Mouse (Mus musculus): ENCODE data around the gene Sptan1. TPM values are rescaled to one million over a fixed set of nuclear protein-coding genes. Genes with fewer than 3 reads are reported as not detected.

The Sptan1 gene
- total RNA-seq (2021): 100 to 1,000 TPM; 838 to 951 TPM

DNA sequence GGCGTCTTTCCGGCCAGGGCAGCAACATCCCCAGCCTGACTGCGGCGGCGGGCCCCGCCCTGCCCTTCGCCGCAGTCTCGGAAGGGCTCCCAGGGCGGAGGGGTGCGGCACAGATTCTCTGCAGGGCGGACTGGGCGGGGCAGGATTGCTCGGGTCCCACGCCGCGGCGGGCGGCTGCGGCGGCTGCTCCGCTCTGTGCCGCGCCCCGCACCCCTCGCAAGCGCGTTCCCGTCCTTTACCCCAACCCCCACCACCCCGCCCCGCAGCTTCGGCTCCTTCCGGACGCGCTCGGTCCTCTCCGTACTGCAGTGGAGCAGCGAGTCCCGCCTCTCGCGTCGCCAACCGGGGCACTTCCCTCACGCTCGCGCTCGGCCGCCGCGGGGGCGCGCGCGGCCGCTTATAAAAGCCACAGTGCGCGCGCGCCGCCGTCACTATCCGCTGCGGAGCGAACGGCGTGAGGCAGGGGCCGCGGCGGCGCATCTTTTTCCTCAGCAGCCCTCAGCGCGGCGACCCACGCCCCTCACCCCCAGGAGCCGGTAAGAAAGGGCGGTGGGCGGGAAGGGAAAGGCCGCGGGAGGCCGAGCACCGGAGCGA is at the start of gene Sptan1:
TSS of gene Sptan1 (plus strand) at position 311 of the 594 bp plus-strand sequence.
- DNase-seq (ENCODE audit: extremely low spot score in 1 of 2, low spot score in 1 of 2): peak; percentile 98 to 99

DNA sequence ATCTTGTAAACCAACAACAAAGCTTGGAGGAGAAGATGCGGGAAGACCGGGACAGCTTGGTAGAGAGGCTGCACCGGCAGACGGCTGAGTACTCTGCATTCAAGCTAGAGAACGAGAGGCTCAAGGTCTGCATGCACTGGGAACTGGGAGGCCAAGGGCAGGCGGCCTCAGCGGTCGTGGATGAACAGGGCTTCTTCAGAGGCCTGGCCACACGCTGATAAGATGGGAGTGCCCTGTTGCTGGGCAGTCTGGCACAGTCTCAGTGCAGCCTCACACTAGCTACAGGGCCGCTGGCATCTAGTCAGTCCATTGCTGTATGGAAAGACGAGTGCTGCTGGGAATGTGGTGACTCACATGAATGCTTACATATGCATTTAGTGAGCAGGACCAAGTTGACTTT is 47.7 kb upstream of the Sptan1 start:
- no peak for DNase-seq (ENCODE audit: extremely low spot score in 1 of 2, low spot score in 1 of 2)

DNA sequence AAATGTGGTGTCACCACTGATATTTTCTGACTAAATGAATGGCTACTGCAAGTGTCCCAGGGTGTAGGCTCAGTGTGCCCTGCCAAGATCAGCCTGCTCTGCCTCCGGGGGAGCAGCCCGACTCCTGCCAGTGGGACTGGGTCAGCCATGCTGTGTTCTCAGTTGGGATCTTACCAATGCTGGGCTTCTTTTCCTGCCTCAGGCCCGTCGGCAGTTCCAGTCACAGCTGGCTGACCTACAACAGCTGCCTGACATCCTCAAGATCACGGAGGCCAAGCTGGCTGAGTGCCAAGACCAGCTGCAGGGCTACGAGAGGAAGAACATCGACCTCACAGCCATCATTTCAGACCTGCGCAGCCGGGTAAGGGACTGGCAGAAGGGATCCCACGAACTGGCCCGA is 43.3 kb upstream of the Sptan1 start:
- DNase-seq (ENCODE audit: extremely low spot score in 1 of 2, low spot score in 1 of 2): peak in 1 of 2 experiments; percentile 38

DNA sequence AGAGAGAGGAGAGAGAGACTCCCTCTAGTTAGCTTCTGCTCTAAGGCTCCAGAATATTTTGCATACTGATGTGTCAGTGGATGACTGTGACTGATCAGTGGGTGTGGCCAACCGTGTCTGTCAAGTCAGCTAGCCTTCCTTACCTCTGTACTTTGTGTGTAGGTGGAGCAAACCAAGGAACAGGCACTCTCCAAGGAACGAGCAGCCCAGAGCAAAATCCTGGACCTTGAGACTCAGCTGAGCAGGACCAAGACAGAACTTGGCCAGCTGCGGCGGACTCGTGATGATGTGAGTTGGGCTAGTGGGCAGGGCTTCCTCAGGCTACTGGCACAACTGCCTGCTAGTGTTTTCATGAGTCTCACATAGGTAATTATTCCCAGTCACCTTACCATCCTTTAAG is 38.8 kb upstream of the Sptan1 start:
- no peak for DNase-seq (ENCODE audit: extremely low spot score in 1 of 2, low spot score in 1 of 2)

DNA sequence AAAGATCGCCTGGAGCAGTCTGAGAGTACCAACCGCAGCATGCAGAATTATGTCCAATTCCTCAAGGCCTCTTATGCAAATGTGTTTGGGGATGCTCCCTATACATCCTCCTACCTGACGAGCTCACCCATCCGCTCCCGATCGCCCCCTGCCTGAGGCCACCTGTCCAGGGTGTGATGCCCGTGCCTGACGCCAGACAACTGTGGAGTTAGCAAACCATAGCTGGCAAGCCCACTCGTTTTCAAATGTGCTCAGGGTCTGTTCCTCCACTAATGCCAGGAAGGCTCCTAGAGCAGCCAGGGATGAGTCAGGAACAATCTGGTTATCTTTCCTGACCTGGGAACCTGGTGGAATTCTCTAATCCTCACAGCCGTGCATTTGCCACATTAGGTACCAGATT is 34.9 kb upstream of the Sptan1 start:
- DNase-seq (ENCODE audit: extremely low spot score in 1 of 2, low spot score in 1 of 2): peak; percentile 15 to 20

DNA sequence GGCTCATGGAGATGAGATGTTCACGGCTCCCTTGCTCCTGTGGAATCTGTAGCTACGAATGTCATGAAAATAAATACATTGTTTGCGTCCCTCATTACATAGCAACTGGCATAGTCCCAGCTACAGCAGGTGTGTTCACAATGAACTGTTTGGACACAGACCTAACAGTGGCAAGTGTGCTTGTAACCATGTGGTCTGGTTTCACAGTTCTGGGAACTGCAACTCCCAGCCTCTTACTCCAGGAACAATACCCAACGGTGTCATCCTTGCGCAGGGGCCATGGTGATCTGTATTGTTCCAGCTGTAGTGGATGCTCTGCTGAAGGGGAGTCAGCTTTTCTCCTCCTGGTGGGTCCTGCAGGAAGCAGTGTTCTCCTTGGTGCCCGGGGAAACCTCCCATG is 34.2 kb upstream of the Sptan1 start:
- no peak for DNase-seq (ENCODE audit: extremely low spot score in 1 of 2, low spot score in 1 of 2)

DNA sequence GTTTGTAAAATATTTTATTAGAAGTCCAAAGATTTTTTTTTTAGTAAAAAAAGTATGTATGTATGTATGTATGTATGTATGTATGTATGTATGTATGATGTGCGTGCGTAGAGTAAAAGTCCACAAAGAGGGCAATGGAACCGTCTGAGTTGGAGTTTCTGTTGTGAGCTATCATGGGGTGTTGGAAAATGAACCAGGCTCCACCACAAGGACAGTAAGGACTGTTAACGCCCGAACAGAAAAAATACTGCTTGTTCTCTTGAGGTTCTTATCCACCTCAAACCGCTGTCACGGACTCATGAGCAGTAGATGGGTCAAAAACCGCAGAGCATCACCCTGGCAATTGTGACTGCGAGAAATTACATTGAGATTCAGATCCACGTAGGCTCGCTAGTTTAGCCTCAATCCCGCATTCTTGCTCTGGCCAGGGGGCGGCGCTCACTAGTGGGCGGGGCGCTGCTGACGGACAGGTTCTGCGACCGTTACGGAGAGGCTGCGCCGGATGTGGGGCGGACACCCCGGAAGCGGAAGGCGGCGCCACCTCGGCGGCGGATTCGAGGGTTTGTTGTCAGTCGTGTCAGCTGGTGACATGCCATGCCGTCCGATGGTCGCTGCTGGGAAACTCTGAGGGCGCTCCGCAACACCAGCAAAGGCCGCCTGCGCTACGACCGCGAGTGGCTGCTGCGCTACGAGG is 30.3 kb upstream of the Sptan1 start, which contains the start of gene Gle1:
TSS of gene Gle1 (plus strand) at position 521 of the 694 bp plus-strand sequence.
- DNase-seq (ENCODE audit: extremely low spot score in 1 of 2, low spot score in 1 of 2): peak; percentile 94

DNA sequence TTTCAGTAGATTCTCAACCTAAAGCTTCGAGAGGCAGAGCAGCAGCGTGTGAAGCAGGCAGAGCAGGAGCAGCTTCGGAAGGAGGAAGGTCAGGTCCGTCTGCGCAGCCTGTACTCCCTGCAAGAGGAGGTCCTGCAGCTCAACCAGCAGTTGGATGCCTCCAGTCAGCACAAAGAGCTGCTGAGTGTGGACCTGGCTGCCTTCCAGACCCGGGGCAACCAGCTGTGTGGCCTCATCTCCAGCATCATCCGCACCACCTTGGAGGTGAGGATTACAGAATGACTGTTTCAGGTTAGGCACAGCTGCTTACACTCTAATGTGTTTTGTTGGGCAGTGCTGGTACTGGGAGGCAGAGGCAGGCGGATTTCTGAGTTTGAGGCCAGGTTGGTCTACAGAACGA is 25.3 kb upstream of the Sptan1 start:
- DNase-seq (ENCODE audit: extremely low spot score in 1 of 2, low spot score in 1 of 2): no peak

DNA sequence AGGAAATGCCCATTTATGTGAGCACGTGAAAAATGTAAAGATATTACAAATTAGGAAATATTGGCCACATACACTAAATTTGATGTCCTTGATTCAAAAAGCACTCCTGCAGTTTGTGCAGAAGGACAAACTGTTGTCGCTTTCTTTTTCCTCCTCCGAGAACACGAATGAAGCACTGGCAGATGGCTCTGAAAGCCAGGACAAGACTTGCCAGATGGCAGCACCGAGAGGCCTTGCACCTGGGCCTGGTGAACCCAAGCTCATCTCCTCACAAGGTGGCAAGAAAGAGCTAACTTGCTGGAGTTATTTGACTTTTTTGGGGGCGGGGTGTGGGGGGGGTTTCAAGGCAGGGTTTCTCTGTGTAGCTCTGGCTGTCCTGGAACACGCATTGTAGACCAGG is 24.5 kb upstream of the Sptan1 start:
- no peak for DNase-seq (ENCODE audit: extremely low spot score in 1 of 2, low spot score in 1 of 2)

DNA sequence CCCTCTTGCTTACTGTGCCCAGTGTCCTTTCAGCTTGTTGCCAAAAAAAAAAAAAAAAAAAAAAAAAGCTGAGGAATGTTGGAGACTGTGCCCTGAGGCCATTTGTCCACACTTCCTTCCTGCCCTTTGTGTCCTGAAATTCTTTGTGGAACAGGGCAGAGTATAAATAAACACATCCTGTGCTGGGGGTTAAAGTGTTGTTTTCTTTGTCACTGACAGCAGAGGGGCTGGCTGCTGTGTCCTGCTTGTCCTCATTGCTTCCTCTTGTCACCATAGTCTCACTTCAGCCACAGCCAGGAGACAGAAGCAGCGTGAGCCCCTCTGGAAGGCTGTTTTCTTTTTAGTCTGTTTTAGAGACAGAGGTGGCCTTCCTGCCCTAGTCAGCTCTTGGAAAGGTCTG is 20.6 kb upstream of the Sptan1 start:
- DNase-seq (ENCODE audit: extremely low spot score in 1 of 2, low spot score in 1 of 2): no peak

DNA sequence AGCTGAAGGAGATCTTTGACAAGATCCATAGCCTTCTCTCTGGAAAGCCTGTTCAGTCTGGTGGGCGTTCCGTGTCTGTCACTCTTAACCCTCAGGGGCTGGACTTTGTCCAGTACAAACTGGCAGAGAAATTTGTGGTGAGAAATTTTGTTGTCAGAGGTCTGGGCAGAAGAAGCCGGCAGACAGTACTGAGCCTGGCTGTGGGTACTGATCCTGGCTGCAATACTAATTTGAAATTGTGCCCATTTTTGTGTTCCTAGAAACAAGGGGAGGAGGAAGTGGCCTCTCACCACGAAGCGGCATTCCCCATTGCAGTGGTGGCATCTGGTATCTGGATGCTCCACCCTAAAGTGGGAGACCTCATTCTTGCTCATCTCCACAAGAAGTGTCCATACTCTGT is 16.5 kb upstream of the Sptan1 start:
- no peak for DNase-seq (ENCODE audit: extremely low spot score in 1 of 2, low spot score in 1 of 2)

DNA sequence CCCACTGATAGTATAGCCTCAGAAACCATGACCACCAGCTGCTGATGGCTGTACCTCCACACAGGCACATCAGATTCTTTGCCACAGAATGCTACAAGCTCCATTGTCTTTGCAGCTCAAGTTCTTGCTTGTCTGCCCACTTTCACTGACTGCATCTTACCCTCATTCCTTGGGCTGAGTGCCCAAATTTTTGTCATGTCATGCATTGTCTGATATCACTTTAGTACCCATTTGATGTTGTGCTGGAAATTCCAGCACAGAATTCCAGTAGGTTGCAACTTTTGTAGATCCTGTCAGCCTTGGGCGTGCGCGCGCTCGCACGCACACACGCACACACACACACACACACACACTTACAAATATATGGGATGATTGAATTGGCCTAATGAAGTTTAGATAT is 4.1 kb upstream of the Sptan1 start:
- no peak for DNase-seq (ENCODE audit: extremely low spot score in 1 of 2, low spot score in 1 of 2)

DNA sequence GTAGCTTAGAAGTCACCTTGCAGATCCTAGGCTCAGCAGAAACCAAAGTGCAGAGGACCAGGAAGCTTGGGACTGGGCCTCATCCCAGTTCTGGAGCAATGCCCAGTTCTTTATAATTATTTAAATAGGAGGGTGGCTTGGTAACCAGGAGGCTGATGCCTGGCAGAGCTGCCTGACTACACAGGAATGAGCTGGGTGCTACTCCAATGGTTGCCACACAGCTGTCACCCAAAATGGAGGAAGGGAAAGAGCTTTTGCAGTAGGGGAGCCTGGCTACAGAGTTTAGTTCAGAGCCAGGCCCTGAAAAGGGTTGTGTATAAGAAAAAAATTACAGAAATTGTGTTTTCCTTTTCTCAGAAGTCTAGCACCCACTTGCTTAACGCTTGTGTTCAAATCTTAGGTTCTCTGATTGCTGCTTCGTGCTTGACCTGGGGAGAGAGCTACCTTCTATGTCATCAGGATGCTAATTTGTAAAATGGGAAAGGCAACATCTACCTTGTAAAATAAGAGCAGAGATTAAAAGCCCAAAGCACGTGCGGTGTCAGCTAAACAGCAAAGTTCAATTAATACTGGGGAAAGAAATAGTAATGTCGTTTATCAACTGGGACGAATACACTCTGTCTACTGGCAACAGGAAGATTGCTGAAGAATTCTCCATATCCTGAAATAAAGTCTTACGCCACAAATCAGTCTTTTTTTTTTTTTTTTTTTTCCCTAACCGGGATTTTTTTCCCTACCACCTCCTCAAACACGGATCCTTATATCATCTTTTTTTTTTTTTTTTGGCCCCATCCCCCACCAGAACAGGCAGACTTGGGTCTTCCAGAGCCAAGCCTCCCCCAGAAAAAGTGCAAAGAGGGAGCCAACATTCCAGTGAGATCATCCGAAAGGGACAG is 758 bp upstream of the Sptan1 start:
- peak; percentile 27 to 31 for DNase-seq (ENCODE audit: extremely low spot score in 1 of 2, low spot score in 1 of 2)

DNA sequence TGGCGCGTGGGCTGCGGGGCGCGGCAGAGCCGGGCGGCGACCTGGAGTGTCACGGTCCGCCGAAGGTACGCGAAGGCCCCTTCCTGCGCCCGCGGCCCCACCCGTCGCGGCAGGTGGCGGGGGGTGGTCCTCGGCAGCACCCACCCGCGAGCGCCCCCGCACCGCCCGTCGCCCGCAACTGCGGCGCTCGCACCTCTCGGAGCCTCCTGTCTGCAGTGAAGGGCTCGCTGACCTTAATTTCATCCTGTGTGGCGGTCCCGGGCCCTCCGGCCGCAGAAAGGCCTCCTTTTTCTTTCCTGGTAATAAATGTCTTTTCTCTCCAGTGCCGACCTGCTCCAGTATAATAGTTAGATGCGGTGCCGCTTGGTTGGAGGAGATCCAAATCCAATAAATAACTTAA is 546 bp downstream of the Sptan1 start:
- DNase-seq (ENCODE audit: extremely low spot score in 1 of 2, low spot score in 1 of 2): peak; percentile 49 to 55

DNA sequence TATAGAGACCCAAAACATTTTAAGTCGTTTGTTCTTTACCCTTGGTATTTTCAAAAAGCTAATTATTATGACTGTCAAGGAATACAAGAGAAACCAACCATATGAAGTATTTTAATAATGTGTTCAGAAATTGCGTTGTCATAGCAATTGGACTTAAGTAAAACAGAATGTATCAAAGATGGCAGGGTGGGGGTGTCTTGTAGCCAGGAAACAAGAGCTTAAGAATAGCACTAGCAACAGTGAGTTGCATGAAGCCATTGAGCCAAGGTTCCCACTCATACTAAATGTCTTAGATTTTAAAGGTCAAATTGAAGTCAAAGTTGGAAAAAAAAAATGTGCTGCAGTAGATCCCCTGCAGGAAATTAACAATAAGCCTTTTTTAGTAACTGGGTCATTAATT is 1.5 kb downstream of the Sptan1 start:
- DNase-seq (ENCODE audit: extremely low spot score in 1 of 2, low spot score in 1 of 2): no peak

DNA sequence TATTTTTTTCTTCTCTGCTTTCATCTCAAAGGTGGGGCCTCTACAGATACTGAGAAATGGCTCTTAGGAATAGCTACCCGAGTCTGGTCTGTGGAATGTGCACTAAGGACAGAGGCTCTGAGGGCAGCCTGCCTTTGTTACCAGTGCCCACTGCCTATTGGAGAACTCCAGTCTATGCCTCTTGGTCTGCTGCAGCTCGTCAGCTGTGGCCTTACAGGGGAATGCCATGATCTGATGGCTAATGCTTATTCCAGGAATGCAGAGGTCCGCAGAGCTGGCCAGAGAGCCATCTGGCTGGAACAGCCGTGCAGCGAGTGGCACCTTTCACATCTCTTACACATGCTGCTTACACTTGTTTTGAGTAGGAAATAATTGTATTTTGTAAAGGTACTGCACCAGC is 2.4 kb downstream of the Sptan1 start:
- DNase-seq (ENCODE audit: extremely low spot score in 1 of 2, low spot score in 1 of 2): no peak

DNA sequence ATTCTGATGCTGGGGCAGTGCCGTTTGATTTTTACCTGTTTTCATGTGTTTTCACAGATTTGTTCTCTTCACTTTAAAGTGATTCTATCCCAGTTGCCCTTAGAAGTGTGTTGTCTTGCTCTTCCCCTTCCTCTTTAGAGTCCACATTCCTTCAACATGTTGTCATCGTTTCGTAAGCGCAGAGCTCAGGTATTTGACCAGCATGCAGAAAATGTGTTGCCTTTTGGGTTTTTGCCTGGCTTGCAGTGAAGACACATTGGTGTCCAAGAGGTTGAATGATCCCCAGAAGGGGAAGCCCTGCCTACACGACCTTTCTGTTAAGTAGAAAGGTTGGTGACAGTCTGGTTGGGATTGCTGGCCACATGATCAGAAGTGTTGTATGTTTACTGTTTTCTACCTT is 3.3 kb downstream of the Sptan1 start:
- no peak for DNase-seq (ENCODE audit: extremely low spot score in 1 of 2, low spot score in 1 of 2)

DNA sequence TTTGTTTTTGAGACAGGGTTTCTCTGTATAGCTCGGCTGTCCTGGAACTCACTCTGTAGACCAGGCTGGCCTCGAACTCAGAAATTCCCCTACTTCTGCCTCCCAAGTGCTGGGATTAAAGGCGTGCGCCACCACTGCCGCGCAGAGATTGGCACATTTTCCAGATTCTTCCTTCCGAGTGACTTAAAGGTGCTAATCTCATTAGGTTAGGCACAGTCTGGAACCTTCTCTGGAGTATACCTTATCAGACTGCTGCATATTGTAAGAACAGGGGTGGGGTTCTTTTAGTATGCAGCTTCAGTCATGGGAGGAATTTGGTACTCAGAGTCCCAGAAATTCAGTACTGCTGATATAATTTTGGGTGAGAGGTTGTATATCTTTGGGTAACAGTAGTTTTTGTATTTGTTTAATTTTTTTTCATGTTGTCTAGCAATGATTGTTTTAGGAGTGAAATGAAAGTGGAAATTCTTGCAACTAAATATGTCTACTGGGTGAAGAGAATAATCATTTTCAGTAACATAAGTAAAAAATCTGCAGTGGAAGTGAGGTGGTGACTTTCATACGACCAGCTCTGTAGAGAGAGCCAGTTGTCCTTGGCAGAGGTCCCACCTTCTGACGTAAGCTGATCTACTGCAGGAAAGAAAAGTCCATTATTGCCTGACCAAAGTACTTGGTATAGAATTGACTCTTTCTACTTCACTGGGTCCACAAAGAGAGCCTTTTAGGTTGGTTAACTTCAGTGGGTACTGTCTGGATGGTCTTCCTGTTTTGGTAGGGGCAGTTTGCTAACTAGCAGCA is 6.7 kb downstream of the Sptan1 start:
- DNase-seq (ENCODE audit: extremely low spot score in 1 of 2, low spot score in 1 of 2): peak in 1 of 2 experiments; percentile 37

DNA sequence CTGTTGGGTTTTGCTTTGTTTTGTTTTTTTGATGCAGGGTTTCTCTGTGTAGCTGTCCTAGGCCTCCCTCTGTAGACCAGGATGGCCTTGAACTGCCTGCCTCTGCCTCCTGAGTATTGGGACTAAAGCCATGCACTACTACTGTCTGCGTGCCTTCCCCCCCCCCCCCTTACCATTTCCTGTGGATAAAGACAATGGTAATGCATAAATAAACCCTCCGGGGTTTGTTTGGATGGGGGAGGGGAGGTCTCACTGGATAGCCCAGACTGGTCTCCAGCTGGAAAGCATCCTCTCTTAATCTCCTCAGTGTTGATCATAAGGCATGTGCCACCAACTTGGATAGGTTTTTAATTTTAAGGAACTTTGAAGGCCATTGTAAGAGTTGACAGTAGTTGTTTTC is 8.2 kb downstream of the Sptan1 start:
- DNase-seq (ENCODE audit: extremely low spot score in 1 of 2, low spot score in 1 of 2): no peak

DNA sequence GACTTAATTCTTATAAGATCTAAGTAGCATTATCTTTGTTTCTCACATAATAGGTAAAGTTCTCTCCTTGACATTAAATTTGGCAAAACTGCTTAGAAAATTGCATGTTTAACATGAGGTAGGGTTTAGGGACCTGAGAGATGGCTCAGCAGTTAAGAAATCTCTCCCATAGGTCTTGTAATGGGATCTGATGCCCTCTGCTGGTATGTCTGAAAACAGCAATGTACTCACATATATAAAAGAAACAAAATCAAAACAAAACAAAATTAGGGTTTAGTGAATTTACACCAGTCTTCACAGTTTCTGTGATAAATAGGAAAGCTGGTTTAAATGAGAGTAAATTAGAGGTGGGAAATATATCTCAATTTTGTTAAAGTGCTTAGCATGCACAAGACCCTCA is 11.9 kb downstream of the Sptan1 start:
- peak in 1 of 2 experiments; percentile 44 for DNase-seq (ENCODE audit: extremely low spot score in 1 of 2, low spot score in 1 of 2)

DNA sequence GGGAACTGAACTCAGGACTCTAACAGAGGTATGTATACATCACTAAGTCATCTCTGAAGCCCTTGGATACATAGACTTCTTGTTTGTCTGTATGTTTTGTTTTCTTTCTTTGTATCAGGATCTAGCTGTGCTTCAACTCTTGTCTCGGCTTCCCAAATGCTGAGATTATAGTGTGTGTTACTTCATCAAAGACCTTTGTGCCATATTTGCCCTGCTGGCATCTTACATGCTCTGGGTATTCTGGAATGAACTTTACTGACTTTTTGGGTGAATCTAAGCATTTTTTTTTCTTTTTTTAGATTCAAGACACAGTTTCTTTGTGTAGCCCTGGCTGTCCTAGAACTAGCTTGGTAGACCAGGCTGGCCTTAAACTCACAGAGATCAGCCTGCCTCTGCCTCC is 15.3 kb downstream of the Sptan1 start:
- no peak for DNase-seq (ENCODE audit: extremely low spot score in 1 of 2, low spot score in 1 of 2)
